Mouse (Mus musculus) hindbrain, embryonic 11.5 days (tissue): Measurements from ENCODE around the gene Rrp36. TPM values are rescaled to one million over a fixed set of nuclear protein-coding genes. Genes with fewer than 3 reads are reported as not detected.

Experiments used
- ATAC-seq: fragments of 200-750 bp; cut with Nextera tagmentation; 2 replicates; pipeline ENCODE4 v1.8.0; 2017; ENCODE audit warnings: mild to moderate bottlenecking, moderate TSS enrichment, moderate library complexity; ENCODE audit not compliant: low FRiP score
- DNase-seq: peaks from one replicate; pipeline ENCODE4 v3.0.0-alpha.2; 2015; ENCODE audit warnings: low spot score
- H3K27ac ChIP-seq: fragments of 300-500 bp; sonication (generic); 2 replicates; pipeline ENCODE4 v1.5.1; 2014; ENCODE audit warnings: mild to moderate bottlenecking, low read depth, low read length
- H3K27me3 ChIP-seq: fragments of 300-500 bp; sonication (generic); 2 replicates; pipeline ENCODE4 v1.6.1; 2014; ENCODE audit warnings: mild to moderate bottlenecking, low read length, moderate library complexity, mixed read lengths; ENCODE audit not compliant: control insufficient read depth, insufficient read depth
- H3K36me3 ChIP-seq: fragments of 300-500 bp; sonication (generic); 2 replicates; pipeline ENCODE4 v1.6.1; 2014; ENCODE audit warnings: mild to moderate bottlenecking, low read length, moderate library complexity, mixed read lengths; ENCODE audit not compliant: control insufficient read depth, insufficient read depth
- H3K4me1 ChIP-seq: fragments of 300-500 bp; sonication (generic); replicated peaks from 2 replicates; pipeline ENCODE4 v1.6.1; 2014; ENCODE audit warnings: low read length, mixed read lengths; ENCODE audit not compliant: control insufficient read depth, insufficient read depth
- H3K4me2 ChIP-seq: fragments of 300-500 bp; sonication (generic); replicated peaks from 2 replicates; pipeline ENCODE4 v1.6.1; 2014; ENCODE audit warnings: mild to moderate bottlenecking, low read depth, low read length
- H3K4me3 ChIP-seq: fragments of 300-500 bp; sonication (generic); 2 replicates; pipeline ENCODE4 v1.5.1; 2014; ENCODE audit warnings: low read depth, low read length
- H3K9ac ChIP-seq: fragments of 300-500 bp; sonication (generic); 2 replicates; pipeline ENCODE4 v1.6.1; 2014; ENCODE audit warnings: low read depth, low read length
- H3K9me3 ChIP-seq: fragments of 300-500 bp; sonication (generic); 2 replicates; pipeline ENCODE4 v1.6.1; 2016; ENCODE audit warnings: low read length; ENCODE audit not compliant: control insufficient read depth
- WGBS: fragments of 180-500 bp; shearing (Covaris S2); extraction: QIAGEN DNeasy Blood & Tissue Kit; methylation state at CpG from one replicate; pipeline ENCODE4 v1.1.7; 2014; 5-methylcytosine and 5-hydroxymethylcytosine counted together
- polyA plus RNA-seq: library from polyadenylated mRNA; unstranded; fragments of >200 nt; fragmentation: Nextera tagmentation; extraction: Ambion mirVana; gene quantifications from 2 replicates; pipeline ENCODE4 v1.2.1, GENCODE M21; 2014

Rrp36 gene
- polyA plus RNA-seq, 1 experiment from 2014 or later, result 57.9 TPM

DNA sequence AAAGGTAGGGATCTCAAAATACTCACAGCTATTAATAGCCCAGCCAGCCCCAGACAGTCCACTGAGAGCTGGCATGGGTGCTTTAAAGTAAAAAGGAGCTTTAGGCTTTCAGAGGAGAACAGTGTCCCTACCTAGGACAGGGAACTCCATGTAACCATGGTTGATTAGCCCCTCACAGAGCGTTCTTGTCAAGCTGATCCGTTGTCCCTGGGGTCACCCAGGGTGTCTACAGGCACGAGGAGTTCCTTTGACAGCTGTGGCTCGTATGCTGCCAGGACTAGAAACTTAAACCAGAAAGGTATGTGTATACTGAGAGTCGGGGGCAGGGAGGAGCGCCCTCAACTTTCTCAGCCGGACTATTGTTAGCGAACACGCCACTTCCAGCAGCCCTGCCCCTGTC lies 4.8 kb upstream of the Rrp36 start:
- Histone ChIP-seq H3K4me1 (peaks cover 9% of the 10 kb centered on the region; the same call in 1 of the 2 replicates), H3K4me3 (no peak overlapping the region), H3K4me2 (peak overlapping the region; percentile 59; the same call in 1 of the 2 replicates), H3K27ac (no peak overlapping the region), H3K36me3 (peaks cover 8% of the 10 kb centered on the region), H3K27me3 (no peaks in the 10 kb centered on the region), H3K9ac (no peak overlapping the region; the same call in 1 of the 2 replicates), H3K9me3 (no peaks in the 10 kb centered on the region)
- no peak for DNase-seq
- no peak for ATAC-seq
- 68% methylated on average over 9 of the region's 9 CpGs for WGBS

DNA sequence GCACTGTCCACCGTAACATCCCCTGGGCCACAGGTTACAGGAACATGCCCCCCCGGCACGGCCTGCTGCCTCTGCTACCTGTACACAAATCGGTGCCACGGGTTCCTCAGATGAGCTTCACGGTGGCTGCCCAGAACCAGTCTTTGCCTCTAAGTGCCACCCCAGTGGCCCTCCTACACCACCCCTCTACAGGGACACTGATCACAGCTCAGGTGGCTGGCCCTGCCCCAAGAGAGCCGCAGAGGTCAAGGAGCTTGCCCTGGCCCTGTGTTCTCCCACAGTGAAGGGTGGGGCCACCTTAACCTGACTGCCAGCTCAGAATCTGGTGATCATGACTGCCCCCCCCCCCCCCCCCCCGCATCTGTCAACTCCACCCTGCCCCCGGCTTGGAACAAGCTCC lies 4.3 kb upstream of the Rrp36 start, which contains the start of gene Mea1:
TSS of gene Mea1 (plus strand) at position 378 of the 400 bp plus-strand sequence.
- Histone ChIP-seq H3K27ac (no peak within 1 kb of the TSS), H3K9me3 (no peaks in the 10 kb centered on the region), H3K4me1 (peaks cover 9% of the 10 kb centered on the region; the same call in 1 of the 2 replicates), H3K4me2 (peak within 1 kb of the TSS; percentile 59), H3K4me3 (peak within 1 kb of the TSS; percentile 89), H3K27me3 (no peaks in the 10 kb centered on the region), H3K36me3 (peaks cover 3% of the 10 kb centered on the region), H3K9ac (peak within 1 kb of the TSS; percentile 67; the same call in 1 of the 2 replicates)
- WGBS, result 94% methylated on average over 8 of the region's 9 CpGs
- ATAC-seq, result no peak
- DNase-seq, result no peak

- 22% methylated on average over 15 of the region's 15 CpGs for WGBS
Measured at GRCm38 (mm10) chr17:46674530-46675283, 555 bp upstream of the Rrp36 start.

GRCm38 (mm10) chr17:46669911-46670310 lies 4.2 kb downstream of the Rrp36 start:
- Histone ChIP-seq H3K27ac (no peak overlapping the region), H3K4me2 (no peak overlapping the region), H3K4me3 (no peak overlapping the region), H3K9me3 (no peaks in the 10 kb centered on the region), H3K36me3 (peaks cover 11% of the 10 kb centered on the region; the same call in 1 of the 2 replicates), H3K27me3 (no peaks in the 10 kb centered on the region), H3K9ac (no peak overlapping the region), H3K4me1 (no peaks in the 10 kb centered on the region; the same call in 1 of the 2 replicates)
- DNase-seq, result no peak
- WGBS, result 95% methylated on average over 10 of the region's 10 CpGs
- ATAC-seq, result no peak

More at GRCm38 (mm10) chr17:46674530-46675283, 555 bp upstream of the Rrp36 start:
- Histone ChIP-seq H3K9me3 (no peaks in the 10 kb centered on the region), H3K27ac (no peak overlapping the region), H3K4me2 (peak overlapping the region; percentile 56), H3K4me3 (peak overlapping the region; percentile 57), H3K4me1 (peaks cover 4% of the 10 kb centered on the region; the same call in 1 of the 2 replicates), H3K36me3 (peaks cover 4% of the 10 kb centered on the region), H3K9ac (peak overlapping the region; percentile 38; the same call in 1 of the 2 replicates), H3K27me3 (no peaks in the 10 kb centered on the region)
- peak; percentile 65 for ATAC-seq
- DNase-seq, result peak; percentile 14

DNA sequence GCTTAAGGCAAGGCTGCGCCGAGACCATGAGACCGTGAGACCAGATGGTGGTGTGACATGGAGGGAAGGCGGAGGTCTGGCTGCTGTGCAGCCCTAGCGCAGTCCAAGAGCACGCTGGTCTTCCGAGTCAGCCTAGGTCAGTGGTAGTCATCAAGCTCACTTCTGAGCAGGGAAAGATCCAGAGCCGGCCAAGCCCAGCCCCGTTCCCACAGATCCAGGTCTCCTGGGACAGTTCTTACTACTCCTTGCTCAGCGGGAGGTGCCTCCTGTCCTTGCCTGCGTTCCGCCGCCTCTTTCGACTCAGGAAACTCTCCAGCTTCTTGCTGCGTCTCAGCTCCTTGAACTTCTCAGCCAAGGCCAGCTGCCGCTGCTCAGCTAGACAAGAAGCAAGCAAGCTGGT lies 6.4 kb downstream of the Rrp36 start:
- DNase-seq (no peak), ATAC-seq (no peak)
- H3K27me3 ChIP-seq, result no peaks in the 10 kb centered on the region
- H3K9ac ChIP-seq, result no peak overlapping the region
- no peaks in the 10 kb centered on the region for H3K9me3 ChIP-seq
- 94% methylated on average over 16 of the region's 16 CpGs for WGBS
- peaks cover 13% of the 10 kb centered on the region; the same call in 1 of the 2 replicates for H3K36me3 ChIP-seq
- no peak overlapping the region for H3K27ac ChIP-seq
- H3K4me3 ChIP-seq, result no peak overlapping the region
- no peak overlapping the region for H3K4me2 ChIP-seq
- no peaks in the 10 kb centered on the region for H3K4me1 ChIP-seq

DNA sequence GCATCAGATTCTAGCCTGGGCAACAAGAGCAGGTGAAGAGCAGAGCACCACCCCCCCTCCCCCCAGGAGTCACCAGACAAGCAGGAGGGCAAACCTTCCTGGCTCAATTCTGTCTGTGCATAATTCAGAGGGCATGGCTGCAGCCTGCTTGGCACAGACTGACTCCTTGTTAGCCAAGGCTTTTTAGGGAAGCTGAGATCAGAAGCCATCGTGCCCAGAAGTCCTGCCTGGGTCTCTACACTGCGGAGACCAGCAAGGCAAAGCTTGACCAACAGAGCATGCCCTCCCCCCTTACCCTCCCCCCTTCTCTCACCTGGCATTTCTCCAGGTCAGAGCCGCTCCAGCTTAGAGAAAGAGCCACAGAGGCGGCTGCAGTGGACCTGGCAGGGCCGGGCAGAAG lies 11.4 kb downstream of the Rrp36 start:
- peaks cover 21% of the 10 kb centered on the region for H3K36me3 ChIP-seq
- no peak for ATAC-seq
- no peak overlapping the region for H3K9ac ChIP-seq
- no peaks in the 10 kb centered on the region for H3K27me3 ChIP-seq
- no peak overlapping the region for H3K27ac ChIP-seq
- no peaks in the 10 kb centered on the region for H3K9me3 ChIP-seq
- H3K4me1 ChIP-seq, result no peaks in the 10 kb centered on the region
- no peak overlapping the region for H3K4me3 ChIP-seq
- no peak overlapping the region for H3K4me2 ChIP-seq
- WGBS, result 95% methylated on average over 5 of the region's 5 CpGs
- no peak for DNase-seq

DNA sequence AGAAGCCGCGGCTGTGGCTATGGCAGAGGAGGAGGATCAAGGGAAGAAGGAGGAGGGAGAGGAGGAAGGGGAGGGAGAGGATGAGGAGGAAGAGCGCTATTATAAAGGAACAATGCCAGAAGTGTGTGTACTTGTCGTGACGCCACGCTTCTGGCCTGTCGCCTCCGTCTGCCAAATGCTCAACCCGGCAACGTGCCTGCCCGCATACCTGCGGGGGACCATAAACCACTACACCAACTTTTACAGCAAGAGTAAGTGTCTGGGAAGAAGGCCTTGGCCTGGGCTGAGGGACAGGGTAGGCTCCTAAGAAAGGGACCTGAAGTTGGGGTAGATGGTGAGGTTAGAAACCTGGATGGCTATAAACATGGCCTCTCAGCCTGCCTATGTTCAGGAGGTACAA lies 12.2 kb downstream of the Rrp36 start:
- Histone ChIP-seq H3K27ac (no peak overlapping the region), H3K4me1 (no peaks in the 10 kb centered on the region), H3K36me3 (peaks cover 24% of the 10 kb centered on the region), H3K4me3 (no peak overlapping the region), H3K27me3 (no peaks in the 10 kb centered on the region), H3K9me3 (no peaks in the 10 kb centered on the region), H3K4me2 (no peak overlapping the region), H3K9ac (no peak overlapping the region)
- DNase-seq (no peak), ATAC-seq (no peak)
- 93% methylated on average over 12 of the region's 12 CpGs for WGBS

DNA sequence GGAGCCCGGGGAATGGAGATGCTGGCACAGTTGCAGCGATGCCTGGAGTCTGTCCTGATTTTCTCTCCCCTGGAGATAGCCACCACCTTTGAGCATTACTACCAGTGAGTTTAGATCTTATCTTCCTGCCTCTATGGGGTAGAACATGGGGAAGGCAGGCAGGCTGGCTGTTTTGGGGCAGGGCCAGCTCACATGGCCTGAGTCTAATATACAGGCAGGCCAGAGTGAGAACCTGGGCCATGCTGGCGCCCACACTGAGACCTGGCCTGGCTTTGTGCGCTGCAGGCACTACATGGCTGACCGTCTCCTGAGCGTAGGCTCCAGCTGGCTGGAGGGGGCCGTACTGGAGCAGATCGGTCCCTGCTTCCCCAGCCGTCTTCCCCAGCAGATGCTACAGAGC lies 12.8 kb downstream of the Rrp36 start:
- H3K4me1 ChIP-seq, result no peaks in the 10 kb centered on the region
- H3K9me3 ChIP-seq, result no peaks in the 10 kb centered on the region
- no peaks in the 10 kb centered on the region for H3K27me3 ChIP-seq
- DNase-seq (no peak), ATAC-seq (no peak)
- 96% methylated on average over 9 of the region's 9 CpGs for WGBS
- no peak overlapping the region for H3K27ac ChIP-seq
- no peak overlapping the region for H3K9ac ChIP-seq
- H3K36me3 ChIP-seq, result peaks cover 24% of the 10 kb centered on the region
- no peak overlapping the region for H3K4me2 ChIP-seq
- H3K4me3 ChIP-seq, result no peak overlapping the region

GRCm38 (mm10) chr17:46656054-46656453 lies 18.1 kb downstream of the Rrp36 start:
- Histone ChIP-seq H3K27me3 (no peaks in the 10 kb centered on the region), H3K4me2 (no peak overlapping the region), H3K9me3 (no peaks in the 10 kb centered on the region), H3K4me1 (peaks cover 9% of the 10 kb centered on the region; the same call in 1 of the 2 replicates), H3K9ac (no peak overlapping the region), H3K27ac (no peak overlapping the region), H3K36me3 (peaks cover 31% of the 10 kb centered on the region), H3K4me3 (no peak overlapping the region)
- 85% methylated on average over 6 of the region's 6 CpGs for WGBS
- DNase-seq (no peak), ATAC-seq (no peak)
